Comparison of ENCODE assay signal across 8 mouse cellular contexts in the genomic region with DNA sequence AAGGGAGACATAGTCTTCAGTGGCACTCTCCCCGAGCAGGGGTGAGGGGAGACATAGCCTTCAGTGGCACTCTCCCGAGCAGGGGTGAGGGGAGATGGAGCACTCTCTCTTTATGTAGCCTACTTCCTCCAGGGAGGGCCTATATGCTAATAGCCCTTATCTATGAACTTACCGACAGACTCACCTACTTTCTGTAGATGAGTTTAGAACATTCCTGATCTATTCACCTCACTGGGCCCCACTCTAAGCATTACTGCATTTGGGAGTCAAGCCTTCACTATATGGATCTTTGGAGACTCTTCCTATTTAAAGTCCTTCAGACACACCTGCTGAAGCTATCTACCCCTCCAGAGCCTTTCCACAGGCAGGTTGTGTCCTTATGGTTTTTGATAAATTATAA. TPM values are rescaled to one million over a fixed set of nuclear protein-coding genes. Genes with fewer than 3 reads are reported as not detected.
DNase-seq lines count a peak whose midpoint lies in the region; ATAC-seq and TF ChIP-seq lines count a peak whose summit lies in the region.

No protein-coding gene starts in this region.

- H3K4me2 ChIP-seq in hindbrain, embryonic 11.5 days (replicated peaks; ENCODE audit: low read depth, low read length): peak overlapping the region; percentile 23; the same call in 1 of the 2 replicates

- peak overlapping the region; percentile 32; the same call in 1 of the 2 replicates for H3K9ac ChIP-seq in hindbrain, embryonic 11.5 days (ENCODE audit: low read depth, low read length)

- ATAC-seq in hindbrain, embryonic 11.5 days (ENCODE audit: low FRiP score): peak; percentile 50

- peak overlapping the region; percentile 82 for H3K27ac ChIP-seq in gastrocnemius, adult 2 months
- no peak overlapping the region for H3K27ac ChIP-seq in hindbrain, embryonic 11.5 days (ENCODE audit: low read depth, low read length)

- intact Hi-C loops in gastrocnemius, adult 2 months (cut with DNase I): loop anchor here (1.0 to 5.0 kb wide), 3 partner anchors 106 to 233 kb away; no protein-coding TSS in a partner anchor

- H3K4me1 ChIP-seq in hindbrain, embryonic 11.5 days (replicated peaks; ENCODE audit: control insufficient read depth, insufficient read depth, low read length): no peaks in the 10 kb centered on the region
- H3K4me1 ChIP-seq in megakaryocyte, embryonic 14.5 days: peaks cover 15% of the 10 kb centered on the region

- no peak for TF ChIP-seq CTCF in gastrocnemius, adult 2 months (IDR thresholded peaks at IDR 0.05)

- H3K9me3 ChIP-seq in hindbrain, embryonic 11.5 days (ENCODE audit: control insufficient read depth, low read length): no peaks in the 10 kb centered on the region
- H3K9me3 ChIP-seq in megakaryocyte, embryonic 14.5 days: no peaks in the 10 kb centered on the region

- peak overlapping the region; percentile 67 for H3K4me3 ChIP-seq in gastrocnemius, adult 2 months
- no peak overlapping the region for H3K4me3 ChIP-seq in hindbrain, embryonic 11.5 days (ENCODE audit: low read depth, low read length)
- peak overlapping the region; percentile 86 for H3K4me3 ChIP-seq in megakaryocyte, embryonic 14.5 days (replicated peaks)

- no peaks in the 10 kb centered on the region for H3K36me3 ChIP-seq in hindbrain, embryonic 11.5 days (ENCODE audit: control insufficient read depth, insufficient read depth, low read length)
- H3K36me3 ChIP-seq in megakaryocyte, embryonic 14.5 days (replicated peaks; ENCODE audit: low read length): no peaks in the 10 kb centered on the region

- no peak for DNase-seq in gastrocnemius, adult 2 months
- no peak for DNase-seq in gastrocnemius, postnatal 4 days (ENCODE audit: low spot score in 2 of 2)
- peak; percentile 9 for DNase-seq in MN1 (ENCODE audit: low spot score)
- DNase-seq in hindbrain, embryonic 11.5 days (ENCODE audit: low spot score): no peak
- no peak for DNase-seq in natural killer cell, adult 2 months (ENCODE audit: low spot score in 2 of 2)
- no peak for DNase-seq in spleen, postnatal 14 days (ENCODE audit: low spot score in 2 of 2)
- no peak for DNase-seq in cerebellum, adult 9-11 months

- H3K27me3 ChIP-seq in hindbrain, embryonic 11.5 days (ENCODE audit: control insufficient read depth, insufficient read depth, low read length): no peaks in the 10 kb centered on the region
- H3K27me3 ChIP-seq in megakaryocyte, embryonic 14.5 days (replicated peaks): peaks cover 9% of the 10 kb centered on the region

- WGBS in hindbrain, embryonic 11.5 days: 54% methylated on average over 3 of the region's 3 CpGs

RNA-seq across cellular contexts. Expression of gene Gclc, which starts 52.1 kb away (rescaled TPM):
- total RNA-seq in gastrocnemius, adult 2 months (2021): 10 to 100 TPM in 1 of 2 experiments, 1 to 10 TPM in 1; 8.9 to 11.2 TPM
- total RNA-seq in gastrocnemius, postnatal 4 days (2021): 10 to 100 TPM in 1 of 2 experiments, 1 to 10 TPM in 1; 7.2 to 10.1 TPM
- polyA plus RNA-seq in hindbrain, embryonic 11.5 days (2014; fragmentation: Nextera tagmentation; extraction: Ambion mirVana): 19.5 and 22.6 TPM in 2 replicates
- polyA plus RNA-seq in megakaryocyte, embryonic 14.5 days (2012; ENCODE audit: insufficient read depth, low replicate concordance): 2.3 and 9.1 TPM in 2 replicates
